Mouse (Mus musculus) brain, adult 2 months (tissue): Measurements from ENCODE around the gene Ltbp3.
A peak's percentile ranks its signal among the peaks of the same experiment; 100 is the strongest.

Source experiments
- DNase-seq: peaks from one replicate; pipeline ENCODE4 v3.0.0; 2011; ENCODE audit warnings: low read depth, low spot score

The Ltbp3 gene

GRCm38 (mm10) chr19:5723934-5724548 lies 16.7 kb upstream of the Ltbp3 start:
- no peak for DNase-seq

GRCm38 (mm10) chr19:5724549-5724941 lies 16.2 kb upstream of the Ltbp3 start:
- no peak for DNase-seq

- DNase-seq, result no peak
Measured at GRCm38 (mm10) chr19:5725029-5725707, 15.5 kb upstream of the Ltbp3 start.

- no peak for DNase-seq
Measured at GRCm38 (mm10) chr19:5725767-5726515, 14.8 kb upstream of the Ltbp3 start, which contains the start of gene Ehbp1l1. Gene Ehbp1l1, minus strand, starts transcription at chr19:5726317.

GRCm38 (mm10) chr19:5726961-5727578 lies 13.6 kb upstream of the Ltbp3 start:
- no peak for DNase-seq

GRCm38 (mm10) chr19:5727701-5728100 lies 13.0 kb upstream of the Ltbp3 start:
- peak; percentile 84 for DNase-seq

GRCm38 (mm10) chr19:5728631-5729443 lies 11.9 kb upstream of the Ltbp3 start:
- peak; percentile 63 for DNase-seq

GRCm38 (mm10) chr19:5729444-5729815 lies 11.3 kb upstream of the Ltbp3 start, which contains the start of gene Fam89b:
Gene Fam89b, minus strand, starts transcription at chr19:5729653.
- DNase-seq, result peak; percentile 90

GRCm38 (mm10) chr19:5730314-5731186 lies 10.2 kb upstream of the Ltbp3 start:
- no peak for DNase-seq

GRCm38 (mm10) chr19:5731264-5731978 lies 9.3 kb upstream of the Ltbp3 start:
- peak; percentile 98 for DNase-seq

GRCm38 (mm10) chr19:5734325-5734724 lies 6.4 kb upstream of the Ltbp3 start:
- DNase-seq, result no peak

- DNase-seq, result no peak
Measured at GRCm38 (mm10) chr19:5739446-5739845, 1.3 kb upstream of the Ltbp3 start.

- DNase-seq, result peak; percentile 79
Measured at GRCm38 (mm10) chr19:5741641-5742240, 1.0 kb downstream of the Ltbp3 start.

- DNase-seq, result no peak
Measured at GRCm38 (mm10) chr19:5742241-5742641, 1.5 kb downstream of the Ltbp3 start.

GRCm38 (mm10) chr19:5743576-5743975 lies 2.9 kb downstream of the Ltbp3 start:
- DNase-seq, result peak; percentile 66

GRCm38 (mm10) chr19:5745756-5746710 lies 5.3 kb downstream of the Ltbp3 start:
- peak; percentile 76 for DNase-seq

GRCm38 (mm10) chr19:5746907-5747363 lies 6.2 kb downstream of the Ltbp3 start:
- no peak for DNase-seq

- DNase-seq, result peak; percentile 80
Measured at GRCm38 (mm10) chr19:5749476-5749875, 8.8 kb downstream of the Ltbp3 start.
